24 mouse cellular contexts compared by ENCODE assay signal in genomic region chr8:114779002-114779401, GRCm38 (mm10).
DNase-seq lines count a peak whose midpoint lies in the region; ATAC-seq and TF ChIP-seq lines count a peak whose summit lies in the region.
"Had no signal": no experiment of that assay in that cellular context is flagged by ENCODE, and none has a peak within 500 bp of the region (broad histone marks: within the 10 kb centered on the region; RNA-seq: fewer than 3 reads in every experiment).

No protein-coding gene starts in this region.

- WGBS in liver, embryonic 11.5 days: 61% methylated on average over 9 of the region's 9 CpGs
- WGBS in liver, postnatal 0 days (ENCODE audit: insufficient replicate concordance): 64% methylated on average over 9 of the region's 9 CpGs
- 81% methylated on average over 9 of the region's 9 CpGs for WGBS in midbrain, embryonic 16.5 days
- WGBS in midbrain, embryonic 13.5 days: 84% methylated on average over 9 of the region's 9 CpGs
- 37% methylated on average over 9 of the region's 9 CpGs for WGBS in liver, embryonic 15.5 days (ENCODE audit: insufficient replicate concordance)
- WGBS in neural tube, embryonic 15.5 days: 86% methylated on average over 9 of the region's 9 CpGs

- H3K9me3 ChIP-seq in liver, embryonic 11.5 days (ENCODE audit: control insufficient read depth, low read length): no peaks in the 10 kb centered on the region
- no peaks in the 10 kb centered on the region for H3K9me3 ChIP-seq in liver, postnatal 0 days (ENCODE audit: low read length)
- H3K9me3 ChIP-seq in midbrain, embryonic 16.5 days (replicated peaks; ENCODE audit: control insufficient read depth, low read length, poor library complexity, severe bottlenecking): no peaks in the 10 kb centered on the region
- H3K9me3 ChIP-seq in midbrain, embryonic 13.5 days: no peaks in the 10 kb centered on the region
- no peaks in the 10 kb centered on the region for H3K9me3 ChIP-seq in liver, embryonic 15.5 days (replicated peaks)
- H3K9me3 ChIP-seq in neural tube, embryonic 15.5 days (replicated peaks): no peaks in the 10 kb centered on the region
- H3K9me3 ChIP-seq: embryonic facial prominence, embryonic 10.5 days; embryonic facial prominence, embryonic 12.5 days; forebrain, embryonic 13.5 days; forebrain, embryonic 15.5 days had no signal

- no peak overlapping the region for H3K4me3 ChIP-seq in liver, embryonic 11.5 days (ENCODE audit: low read depth, low read length)
- no peak overlapping the region for H3K4me3 ChIP-seq in liver, postnatal 0 days (ENCODE audit: low read depth, low read length)
- no peak overlapping the region for H3K4me3 ChIP-seq in midbrain, embryonic 16.5 days (ENCODE audit: low read depth, low read length)
- no peak overlapping the region for H3K4me3 ChIP-seq in midbrain, embryonic 13.5 days (replicated peaks)
- no peak overlapping the region for H3K4me3 ChIP-seq in liver, embryonic 15.5 days (replicated peaks)
- H3K4me3 ChIP-seq in neural tube, embryonic 15.5 days (replicated peaks): no peak overlapping the region
- H3K4me3 ChIP-seq: embryonic facial prominence, embryonic 10.5 days; embryonic facial prominence, embryonic 12.5 days; forebrain, embryonic 13.5 days; forebrain, embryonic 15.5 days had no signal

- H3K4me1 ChIP-seq in liver, embryonic 11.5 days (replicated peaks; ENCODE audit: control insufficient read depth, insufficient read depth, low read length): peaks cover 9% of the 10 kb centered on the region
- H3K4me1 ChIP-seq in liver, postnatal 0 days (ENCODE audit: insufficient read depth): peaks cover 4% of the 10 kb centered on the region
- no peaks in the 10 kb centered on the region for H3K4me1 ChIP-seq in midbrain, embryonic 16.5 days (ENCODE audit: control insufficient read depth, insufficient read depth, low read length)
- H3K4me1 ChIP-seq in midbrain, embryonic 13.5 days (replicated peaks): peaks cover 25% of the 10 kb centered on the region
- peaks cover 14% of the 10 kb centered on the region; the same call in 1 of the 2 replicates for H3K4me1 ChIP-seq in liver, embryonic 15.5 days (replicated peaks)
- H3K4me1 ChIP-seq in neural tube, embryonic 15.5 days: peaks cover 22% of the 10 kb centered on the region

- H3K36me3 ChIP-seq in liver, embryonic 11.5 days (ENCODE audit: control insufficient read depth, insufficient read depth, low read length): no peaks in the 10 kb centered on the region
- no peaks in the 10 kb centered on the region for H3K36me3 ChIP-seq in liver, postnatal 0 days (replicated peaks; ENCODE audit: insufficient read depth, low read length)
- H3K36me3 ChIP-seq in midbrain, embryonic 16.5 days (ENCODE audit: control insufficient read depth, insufficient read depth, low read length): no peaks in the 10 kb centered on the region
- no peaks in the 10 kb centered on the region for H3K36me3 ChIP-seq in midbrain, embryonic 13.5 days
- H3K36me3 ChIP-seq in liver, embryonic 15.5 days (replicated peaks): no peaks in the 10 kb centered on the region
- H3K36me3 ChIP-seq in neural tube, embryonic 15.5 days: no peaks in the 10 kb centered on the region
- H3K36me3 ChIP-seq: embryonic facial prominence, embryonic 10.5 days; embryonic facial prominence, embryonic 12.5 days; forebrain, embryonic 15.5 days; G1E had no signal

- TF ChIP-seq EP300 in liver, postnatal 0 days (IDR thresholded peaks at IDR 0.05; ENCODE audit: low read depth): no peak

- no peak overlapping the region for H3K4me2 ChIP-seq in liver, embryonic 11.5 days
- no peak overlapping the region for H3K4me2 ChIP-seq in liver, postnatal 0 days (ENCODE audit: low read depth, low read length)
- no peak overlapping the region for H3K4me2 ChIP-seq in midbrain, embryonic 16.5 days (ENCODE audit: low read length)
- no peak overlapping the region for H3K4me2 ChIP-seq in midbrain, embryonic 13.5 days (replicated peaks)
- no peak overlapping the region for H3K4me2 ChIP-seq in liver, embryonic 15.5 days
- H3K4me2 ChIP-seq in neural tube, embryonic 15.5 days: no peak overlapping the region
- H3K4me2 ChIP-seq: embryonic facial prominence, embryonic 12.5 days; forebrain, embryonic 13.5 days; forebrain, embryonic 15.5 days had no signal

- no peak overlapping the region for H3K27ac ChIP-seq in liver, embryonic 11.5 days (ENCODE audit: low read depth, low read length)
- no peak overlapping the region for H3K27ac ChIP-seq in liver, postnatal 0 days (ENCODE audit: low read depth)
- no peak overlapping the region for H3K27ac ChIP-seq in midbrain, embryonic 16.5 days (ENCODE audit: low read length)
- H3K27ac ChIP-seq in midbrain, embryonic 13.5 days: no peak overlapping the region
- no peak overlapping the region for H3K27ac ChIP-seq in liver, embryonic 15.5 days (replicated peaks)
- H3K27ac ChIP-seq in neural tube, embryonic 15.5 days (replicated peaks): no peak overlapping the region
- H3K27ac ChIP-seq: embryonic facial prominence, embryonic 10.5 days; embryonic facial prominence, embryonic 12.5 days; forebrain, embryonic 13.5 days; forebrain, embryonic 15.5 days had no signal

- DNase-seq in liver, embryonic 11.5 days (ENCODE audit: low spot score): no peak
- DNase-seq in liver, postnatal 0 days: no peak
- DNase-seq: adrenal gland, adult 8-10 months; adrenal gland, postnatal 14 days; adrenal gland, postnatal 36 days; B cell, adult 2 months; cerebellum, adult 11-12 months; cerebellum, adult 2 months; cerebellum, adult 9-10 months; cerebellum, postnatal 10 days; cerebellum, postnatal 25 days had no signal

- no peak for TF ChIP-seq CTCF in liver, postnatal 0 days (IDR thresholded peaks at IDR 0.05; ENCODE audit: low read depth)

- no peak overlapping the region for H3K9ac ChIP-seq in liver, embryonic 11.5 days (ENCODE audit: low read depth, low read length)
- H3K9ac ChIP-seq in liver, postnatal 0 days (replicated peaks): no peak overlapping the region
- H3K9ac ChIP-seq in midbrain, embryonic 16.5 days (ENCODE audit: low read depth, low read length): 0 out of 2 replicates have a peak overlapping the region, but pooled peaks have one; percentile 11
- no peak overlapping the region for H3K9ac ChIP-seq in midbrain, embryonic 13.5 days (replicated peaks)
- H3K9ac ChIP-seq in liver, embryonic 15.5 days: no peak overlapping the region
- H3K9ac ChIP-seq in neural tube, embryonic 15.5 days (replicated peaks): no peak overlapping the region
- H3K9ac ChIP-seq: embryonic facial prominence, embryonic 12.5 days; forebrain, embryonic 13.5 days; forebrain, embryonic 15.5 days had no signal

- peak; percentile 41; the same call in 1 of the 2 replicates for ATAC-seq in liver, embryonic 11.5 days (replicated peaks; ENCODE audit: low FRiP score)
- no peak for ATAC-seq in liver, postnatal 0 days
- no peak for ATAC-seq in midbrain, embryonic 16.5 days
- no peak for ATAC-seq in midbrain, embryonic 13.5 days
- peak; percentile 47; the same call in 1 of the 2 replicates for ATAC-seq in liver, embryonic 15.5 days (ENCODE audit: insufficient read depth)
- no peak for ATAC-seq in neural tube, embryonic 15.5 days (ENCODE audit: low FRiP score)
- ATAC-seq: activated CD4-positive, CD25-positive, alpha-beta regulatory T cell, adult 4 months; CD4-positive, CD25-positive, alpha-beta regulatory T cell, adult 4 months; forebrain, embryonic 13.5 days; forebrain, embryonic 15.5 days; Patski had no signal

- no peaks in the 10 kb centered on the region for H3K27me3 ChIP-seq in liver, embryonic 11.5 days (replicated peaks; ENCODE audit: control insufficient read depth, insufficient read depth, low read length)
- no peaks in the 10 kb centered on the region for H3K27me3 ChIP-seq in liver, postnatal 0 days (ENCODE audit: insufficient read depth, low read length)
- H3K27me3 ChIP-seq in midbrain, embryonic 16.5 days (ENCODE audit: control insufficient read depth, insufficient read depth, low read depth, low read length): no peaks in the 10 kb centered on the region; the same call in 1 of the 2 replicates
- H3K27me3 ChIP-seq in midbrain, embryonic 13.5 days: peaks cover 10% of the 10 kb centered on the region; the same call in 1 of the 2 replicates
- no peaks in the 10 kb centered on the region for H3K27me3 ChIP-seq in liver, embryonic 15.5 days
- no peaks in the 10 kb centered on the region for H3K27me3 ChIP-seq in neural tube, embryonic 15.5 days (replicated peaks)
- H3K27me3 ChIP-seq: CH12.LX, Patski had no signal

Comparison
In these comparisons a context has a peak if more than half of its experiments do, and no peak if none do; other contexts are left out.
1. ATAC-seq: peak in liver, embryonic 11.5 days (single experiment) and liver, embryonic 15.5 days (single experiment); none in liver, postnatal 0 days (single experiment), midbrain, embryonic 16.5 days (single experiment), midbrain, embryonic 13.5 days (single experiment) and neural tube, embryonic 15.5 days (single experiment).